Mouse (Mus musculus) cortical plate, adult 2 months (tissue): Measurements from ENCODE around the gene Prdx3.

Experiments
- CTCF ChIP-seq: fragments of 200-500 bp; IDR thresholded peaks from 2 replicates; pipeline ENCODE4 v1.5.1; 2011; ENCODE audit warnings: mild to moderate bottlenecking, control low read depth, low read length; ENCODE audit not compliant: insufficient read depth; ENCODE audit errors: extremely low read depth
- POLR2A ChIP-seq: fragments of 200-500 bp; IDR thresholded peaks from 2 replicates; pipeline ENCODE4 v1.6.1; 2011; ENCODE audit warnings: mild to moderate bottlenecking, low read length, control low read depth; ENCODE audit not compliant: insufficient read depth; ENCODE audit errors: extremely low read depth

DNA sequence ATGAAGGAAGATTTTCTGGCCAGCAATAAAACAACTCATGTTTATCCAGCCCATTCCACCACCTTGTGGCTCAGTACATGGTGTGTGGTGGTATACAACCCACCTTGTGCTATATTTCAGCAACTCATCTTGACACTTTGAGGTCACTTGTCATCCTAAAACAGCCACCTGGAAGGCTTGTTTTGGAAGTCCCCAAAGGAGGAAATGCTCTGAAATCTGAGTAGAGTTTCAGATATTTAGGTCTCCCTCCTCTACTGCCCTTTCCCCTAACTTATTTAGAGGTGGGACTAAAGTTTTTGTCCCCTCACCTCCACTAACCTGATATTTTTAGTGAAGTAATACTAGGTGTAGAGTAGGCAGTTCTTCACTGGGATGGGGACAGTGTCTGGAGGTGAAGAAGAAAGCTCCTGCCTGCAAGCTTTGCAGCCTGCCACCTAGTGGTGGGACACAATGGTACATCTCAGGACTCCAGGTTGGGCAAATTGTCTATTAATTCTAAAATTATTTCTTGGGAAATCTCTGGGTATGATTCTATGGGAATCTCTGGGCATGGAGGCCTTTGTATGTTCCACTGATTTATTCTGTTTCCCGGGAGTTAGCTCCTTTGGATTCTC is 17.7 kb upstream of the Prdx3 start:
- TF ChIP-seq POLR2A: no peak
- TF ChIP-seq CTCF: peak; percentile 66
